Mouse (Mus musculus): ENCODE data around the gene Avil.
"Not testable (repeated sequence)": the region's sequence is repeated elsewhere in the genome, so short reads cannot be mapped to it uniquely, and the experiment has no call there.

Avil gene

GRCm38 (mm10) chr10:127059968-127060916, 59.7 kb downstream of the Avil start, which contains the start of gene March9:
March9 (minus strand) TSS chr10:127060184.
- DNase-seq (ENCODE audit: low read depth), result peak; percentile 90

DNA sequence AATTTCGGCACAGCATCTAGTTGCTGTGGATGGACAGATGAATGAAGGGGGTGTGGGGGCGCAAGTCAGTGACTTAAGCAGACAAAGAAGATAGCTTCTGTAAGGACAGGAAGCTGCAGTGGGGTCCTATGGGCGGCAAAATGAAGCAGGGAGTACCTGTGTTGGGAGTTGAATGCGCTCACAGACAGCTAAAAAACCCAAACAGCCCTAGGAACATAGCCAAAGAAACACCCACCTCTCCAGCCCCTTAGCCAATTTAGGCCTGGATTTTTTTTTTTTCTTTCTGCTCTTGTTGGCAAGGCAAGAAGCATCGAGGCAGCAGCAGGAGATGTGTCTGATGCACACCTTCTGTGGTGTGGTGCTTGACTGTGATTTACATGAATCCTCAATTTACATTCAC, 60.6 kb downstream of the Avil start:
- no peak for DNase-seq (ENCODE audit: low read depth)

GRCm38 (mm10) chr10:127061513-127061912, 61.0 kb downstream of the Avil start:
- no peak for DNase-seq (ENCODE audit: low read depth)

DNA sequence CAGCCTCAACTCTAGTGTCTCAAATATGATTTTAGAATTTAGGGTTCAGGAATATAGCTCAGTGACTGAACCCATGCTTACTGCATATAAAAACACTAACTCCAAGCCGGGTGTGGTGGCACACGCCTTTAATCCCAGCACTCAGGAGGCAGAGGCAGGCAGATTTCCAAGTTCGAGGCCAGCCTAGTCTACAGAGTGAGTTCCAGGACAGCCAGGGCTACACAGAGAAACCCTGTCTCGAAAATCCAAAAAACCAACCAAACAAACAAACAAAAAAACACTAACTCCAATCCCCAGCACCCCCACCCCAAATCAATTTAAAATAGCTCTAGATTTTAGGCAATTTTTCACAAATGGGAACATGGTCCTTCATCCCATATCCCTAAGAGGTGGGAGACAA, 61.6 kb downstream of the Avil start:
- DNase-seq (ENCODE audit: low read depth), result not testable (repeated sequence)

- no peak for DNase-seq (ENCODE audit: low read depth)
These were observed 62.0 kb downstream of the Avil start for GRCm38 (mm10) chr10:127062503-127062902.

DNA sequence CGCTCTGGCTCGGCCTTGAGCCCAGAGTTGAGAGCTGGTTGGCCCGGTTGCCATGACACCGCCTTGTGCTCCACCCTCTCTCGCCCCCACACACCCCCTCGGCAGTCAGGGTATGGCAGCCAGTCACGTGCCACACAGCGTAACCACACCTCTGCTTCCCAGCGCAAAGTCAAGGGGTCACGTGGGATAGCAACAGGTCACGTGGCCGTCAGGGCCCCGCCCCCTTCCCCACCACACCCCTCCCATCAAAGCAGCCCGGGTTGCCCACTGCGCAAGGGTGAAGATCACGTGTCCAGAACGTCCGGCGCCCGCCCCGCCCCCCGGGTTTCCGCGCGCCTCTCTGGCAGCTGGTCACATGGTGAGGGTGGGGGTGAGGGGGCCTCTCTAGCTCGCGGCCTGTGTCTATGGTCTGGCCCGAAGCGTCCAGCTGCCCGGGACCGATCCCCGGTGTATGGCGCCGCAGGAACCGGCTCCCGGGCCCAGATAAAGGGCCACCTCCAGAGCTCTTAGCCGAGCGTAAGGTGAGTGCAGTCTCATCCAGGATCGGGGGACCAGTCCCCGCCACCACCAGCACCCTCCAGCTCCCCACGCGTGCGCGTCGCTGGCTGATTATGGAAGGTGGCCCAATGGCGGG, 62.8 kb downstream of the Avil start, which contains the start of gene Cdk4:
TSS of gene Cdk4 (plus strand) at position 296 of the 634 bp plus-strand sequence.
- peak; percentile 98 for DNase-seq (ENCODE audit: low read depth)

GRCm38 (mm10) chr10:127063913-127064870, 63.7 kb downstream of the Avil start:
- no peak for DNase-seq (ENCODE audit: low read depth)

- no peak for DNase-seq (ENCODE audit: low read depth)
These were observed 65.5 kb downstream of the Avil start for GRCm38 (mm10) chr10:127065981-127066380.

- DNase-seq (ENCODE audit: low read depth), result no peak
These were observed 66.1 kb downstream of the Avil start for GRCm38 (mm10) chr10:127066519-127067018.

- no peak for DNase-seq (ENCODE audit: low read depth)
These were observed 68.0 kb downstream of the Avil start for GRCm38 (mm10) chr10:127068360-127069038.

DNA sequence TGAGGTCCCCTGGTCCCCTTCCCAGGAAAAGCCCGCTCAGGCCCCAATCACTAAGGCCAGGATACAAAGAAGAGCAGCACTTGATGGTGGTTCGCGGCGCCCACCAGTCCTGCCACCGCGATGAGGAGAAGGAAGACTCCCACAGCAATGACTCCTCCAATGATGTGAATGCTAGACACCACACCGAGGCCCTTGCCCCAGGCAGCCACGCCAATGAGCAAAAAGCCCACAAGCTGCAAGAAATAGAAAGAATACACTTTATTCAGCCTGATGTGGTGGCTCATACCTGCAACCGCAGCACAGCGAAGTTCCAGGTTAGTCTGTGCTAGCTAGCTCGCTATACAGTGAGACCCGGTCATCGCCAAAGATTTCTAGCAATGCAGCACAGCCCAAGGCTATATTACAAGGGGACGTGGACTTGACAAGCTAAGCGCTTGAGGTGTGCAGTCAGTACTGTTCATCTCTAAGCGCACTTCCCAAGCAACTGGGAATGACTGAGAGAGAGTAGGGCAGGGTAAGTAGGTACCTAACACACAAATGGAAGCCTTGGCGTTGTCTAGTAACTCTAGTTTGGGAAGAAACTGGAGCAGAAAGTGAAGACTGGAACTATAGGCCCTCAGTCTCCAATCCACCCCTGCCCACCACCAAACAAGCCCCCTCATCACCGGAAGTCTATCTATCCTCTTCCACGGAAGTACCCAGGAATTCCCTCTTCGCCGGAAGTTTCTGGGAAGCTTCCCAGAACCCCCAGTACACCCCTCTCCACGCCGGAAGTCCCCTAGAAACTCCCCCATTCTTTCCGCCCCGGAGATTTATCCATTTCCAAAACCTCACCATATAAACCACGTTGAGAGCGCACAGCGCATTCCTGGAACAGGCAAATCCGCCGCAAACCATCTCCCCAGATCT, 69.0 kb downstream of the Avil start:
- peak; percentile 52 for DNase-seq (ENCODE audit: low read depth)
